Mouse (Mus musculus): ENCODE data around the gene Scn4a.
A peak's percentile ranks its signal among the peaks of the same experiment; 100 is the strongest.
"Not testable (repeated sequence)": the region's sequence is repeated elsewhere in the genome, so short reads cannot be mapped to it uniquely, and the experiment has no call there.

Scn4a gene

GRCm38 (mm10) chr11:106359350-106359749 is 6.3 kb upstream of the Scn4a start:
- no peak for DNase-seq (ENCODE audit: extremely low read depth, insufficient read length, low spot score)

- no peak for DNase-seq (ENCODE audit: extremely low read depth, insufficient read length, low spot score)
These were observed 2.5 kb upstream of the Scn4a start for GRCm38 (mm10) chr11:106355382-106356128.

GRCm38 (mm10) chr11:106354181-106354580 is 1.1 kb upstream of the Scn4a start:
- DNase-seq (ENCODE audit: extremely low read depth, insufficient read length, low spot score): no peak

- no peak for DNase-seq (ENCODE audit: extremely low read depth, insufficient read length, low spot score)
These were observed 1.1 kb downstream of the Scn4a start for GRCm38 (mm10) chr11:106351941-106352340.

- no peak for DNase-seq (ENCODE audit: extremely low read depth, insufficient read length, low spot score)
These were observed 1.8 kb downstream of the Scn4a start for GRCm38 (mm10) chr11:106351253-106351652.

DNA sequence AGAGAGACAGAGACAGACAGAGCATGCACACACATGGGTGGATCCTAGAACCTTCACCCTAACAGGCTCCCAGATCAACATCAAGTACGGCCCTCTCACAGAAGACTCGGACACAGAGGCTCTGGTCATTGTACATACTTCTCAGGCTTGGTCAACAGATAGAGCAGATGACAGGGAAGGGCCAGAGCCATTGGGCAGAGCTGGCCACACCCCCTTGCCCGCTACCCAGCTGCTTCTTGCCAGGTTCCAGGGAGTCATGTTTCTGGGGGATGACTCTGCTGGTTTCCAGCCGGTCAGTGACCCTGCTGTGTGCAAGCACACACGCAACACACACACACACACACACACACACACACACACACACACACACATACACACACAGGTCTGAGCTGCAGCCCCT is 2.2 kb downstream of the Scn4a start:
- DNase-seq (ENCODE audit: extremely low read depth, insufficient read length, low spot score): peak; percentile 55

DNA sequence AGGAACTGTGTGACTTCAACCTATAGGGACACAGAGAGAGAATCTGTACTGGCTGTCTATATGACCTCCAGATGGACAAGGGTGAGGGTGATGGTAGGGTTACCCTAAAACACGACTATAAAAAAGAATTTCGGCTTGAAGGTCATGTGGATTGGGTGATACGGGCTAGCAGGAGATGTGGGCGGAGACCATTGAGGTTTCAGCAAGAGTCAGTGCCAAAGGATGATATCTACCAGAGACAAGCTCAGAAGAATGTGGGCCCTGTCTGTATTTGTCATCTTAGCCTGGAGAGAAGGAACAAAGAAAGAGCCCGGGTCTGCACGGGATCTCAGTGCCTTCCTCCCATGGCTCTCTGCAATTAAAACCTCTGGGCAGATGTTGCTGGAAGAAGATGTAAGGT is 3.3 kb downstream of the Scn4a start:
- DNase-seq (ENCODE audit: extremely low read depth, insufficient read length, low spot score): no peak

- DNase-seq (ENCODE audit: extremely low read depth, insufficient read length, low spot score): no peak
These were observed 8.2 kb downstream of the Scn4a start for GRCm38 (mm10) chr11:106344910-106345309.

DNA sequence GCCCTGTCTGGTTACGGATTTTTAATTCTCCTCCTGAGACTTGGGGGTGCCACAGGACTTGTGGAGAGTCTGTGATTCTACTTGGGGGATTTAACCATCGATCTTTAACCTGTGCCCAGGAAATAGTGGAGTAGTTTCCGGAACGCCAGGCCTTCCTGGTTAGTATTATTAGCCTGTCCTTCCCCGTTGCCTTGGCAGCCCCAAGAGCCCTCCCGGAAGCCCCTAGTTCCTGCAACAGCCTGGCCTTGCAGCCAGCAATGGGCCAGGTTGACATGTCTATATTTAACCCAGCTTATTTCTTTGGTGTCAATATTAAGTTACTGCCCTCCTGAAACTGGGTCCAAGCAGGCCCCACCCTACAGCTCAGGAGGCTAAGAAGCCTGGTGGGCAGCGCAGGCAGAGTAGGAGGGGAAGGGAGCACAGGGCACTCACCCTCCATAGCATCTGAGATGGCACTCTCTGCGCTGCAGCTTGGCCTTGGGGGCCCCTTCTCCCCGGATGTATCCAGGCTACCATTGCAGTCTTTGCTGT is 12.0 kb downstream of the Scn4a start:
- no peak for DNase-seq (ENCODE audit: extremely low read depth, insufficient read length, low spot score)

DNA sequence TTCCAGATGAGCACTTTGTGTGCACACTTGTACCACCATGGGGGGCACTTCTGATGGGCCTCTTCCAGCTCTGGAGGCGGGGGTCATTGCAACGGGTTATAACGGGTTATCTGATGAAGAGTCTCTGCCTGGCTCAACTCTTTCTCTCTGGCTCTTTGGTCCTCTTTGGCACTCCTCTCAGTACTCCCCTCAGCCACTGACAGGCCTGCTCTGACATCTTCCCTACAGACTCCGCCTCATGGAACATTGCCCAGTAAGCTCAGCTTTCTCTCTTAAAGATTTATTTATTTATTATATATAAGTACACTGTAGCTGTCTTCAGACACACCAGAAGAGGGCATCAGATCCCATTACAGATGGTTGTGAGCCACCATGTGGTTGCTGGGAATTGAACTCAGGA is 13.8 kb downstream of the Scn4a start:
- DNase-seq (ENCODE audit: extremely low read depth, insufficient read length, low spot score): not testable (repeated sequence)

- DNase-seq (ENCODE audit: extremely low read depth, insufficient read length, low spot score): no peak
These were observed 14.2 kb downstream of the Scn4a start for GRCm38 (mm10) chr11:106338870-106339269.

DNA sequence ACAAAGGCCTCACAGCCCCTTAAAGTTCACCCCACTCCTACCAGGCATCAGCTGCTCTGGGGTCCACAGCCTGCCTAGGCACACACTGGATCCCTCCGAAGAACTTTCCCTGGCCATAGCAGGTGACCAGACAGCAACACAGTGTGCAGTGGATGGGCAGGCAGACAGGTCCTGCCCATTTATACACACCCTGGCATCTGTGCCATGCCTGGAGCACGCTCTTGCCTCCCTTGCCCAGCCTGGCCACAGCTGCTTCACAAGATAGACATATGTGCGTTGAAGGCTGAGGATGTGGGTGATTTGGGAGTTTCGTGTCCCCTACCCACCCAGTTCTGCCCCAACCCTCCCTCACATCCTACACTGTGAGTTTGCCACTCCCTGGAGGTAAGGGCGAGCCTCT is 15.1 kb downstream of the Scn4a start:
- DNase-seq (ENCODE audit: extremely low read depth, insufficient read length, low spot score): no peak

GRCm38 (mm10) chr11:106334066-106334465 is 19.0 kb downstream of the Scn4a start:
- no peak for DNase-seq (ENCODE audit: extremely low read depth, insufficient read length, low spot score)

GRCm38 (mm10) chr11:106332458-106332857 is 20.6 kb downstream of the Scn4a start:
- no peak for DNase-seq (ENCODE audit: extremely low read depth, insufficient read length, low spot score)

DNA sequence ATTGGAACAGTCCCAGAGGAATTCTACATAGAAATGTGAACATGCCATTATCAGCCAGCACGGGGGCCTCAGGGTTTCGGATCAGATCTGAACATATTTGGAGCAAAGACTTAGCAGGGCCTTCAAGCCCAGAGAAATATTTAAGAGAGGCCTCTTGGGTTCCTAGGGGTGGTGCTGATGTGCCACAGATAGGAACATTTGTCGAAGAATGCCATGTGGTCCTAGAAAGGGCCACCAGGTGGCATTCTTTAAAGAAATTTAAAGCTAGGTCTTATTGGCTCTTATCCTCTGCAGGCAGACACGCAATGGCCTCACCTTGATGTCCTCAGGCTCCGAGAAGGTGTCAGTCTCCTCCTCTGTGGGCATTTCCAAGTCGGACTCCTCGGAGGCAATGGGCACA is 23.4 kb downstream of the Scn4a start:
- DNase-seq (ENCODE audit: extremely low read depth, insufficient read length, low spot score): no peak

GRCm38 (mm10) chr11:106329128-106329527 is 24.0 kb downstream of the Scn4a start:
- DNase-seq (ENCODE audit: extremely low read depth, insufficient read length, low spot score): no peak

GRCm38 (mm10) chr11:106328521-106328920 is 24.6 kb downstream of the Scn4a start:
- no peak for DNase-seq (ENCODE audit: extremely low read depth, insufficient read length, low spot score)

- no peak for DNase-seq (ENCODE audit: extremely low read depth, insufficient read length, low spot score)
These were observed 26.6 kb downstream of the Scn4a start for GRCm38 (mm10) chr11:106326475-106326874.

GRCm38 (mm10) chr11:106325566-106326206 is 27.4 kb downstream of the Scn4a start:
- DNase-seq (ENCODE audit: extremely low read depth, insufficient read length, low spot score): no peak

DNA sequence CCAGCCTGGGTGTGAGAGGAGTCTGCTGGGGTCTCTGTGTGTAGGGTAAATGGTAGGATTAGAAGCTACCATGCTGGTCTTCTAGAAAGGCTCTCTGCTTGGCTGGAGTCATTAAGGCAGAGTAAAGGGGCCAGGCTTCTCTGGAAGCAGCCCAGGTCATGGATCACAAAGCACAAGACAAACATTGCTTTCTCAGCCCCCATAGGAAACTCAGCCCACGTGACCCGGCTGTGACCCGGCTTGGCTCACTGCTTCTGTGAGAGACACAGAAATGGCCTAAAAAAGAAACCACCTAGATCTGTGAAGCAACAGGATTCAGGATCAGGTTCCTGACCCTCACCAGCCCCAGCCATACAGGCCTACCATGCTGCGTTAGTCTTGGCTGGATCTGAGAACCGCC is 28.2 kb downstream of the Scn4a start:
- DNase-seq (ENCODE audit: extremely low read depth, insufficient read length, low spot score): no peak

- DNase-seq (ENCODE audit: extremely low read depth, insufficient read length, low spot score): no peak
These were observed 34.4 kb downstream of the Scn4a start for GRCm38 (mm10) chr11:106318406-106319366.
